Mouse (Mus musculus) cerebellum, adult 11-12 months (tissue): Measurements from ENCODE around the gene Myl4.

Source experiments
- DNase-seq: peaks from one replicate; pipeline ENCODE4 v3.0.0; 2022

Myl4 gene

GRCm38 (mm10) chr11:104608249-104608920 lies 57.9 kb downstream of the Myl4 start:
- DNase-seq, result no peak

- no peak for DNase-seq
Measured at GRCm38 (mm10) chr11:104609033-104609684, 58.7 kb downstream of the Myl4 start.

- DNase-seq, result no peak
Measured at GRCm38 (mm10) chr11:104609733-104610132, 59.3 kb downstream of the Myl4 start.

- no peak for DNase-seq
Measured at GRCm38 (mm10) chr11:104611579-104612151, 61.2 kb downstream of the Myl4 start.

- DNase-seq, result no peak
Measured at GRCm38 (mm10) chr11:104613551-104613950, 63.1 kb downstream of the Myl4 start.

- DNase-seq, result no peak
Measured at GRCm38 (mm10) chr11:104614130-104614529, 63.7 kb downstream of the Myl4 start.

- no peak for DNase-seq
Measured at GRCm38 (mm10) chr11:104616182-104616581, 65.7 kb downstream of the Myl4 start.

- no peak for DNase-seq
Measured at GRCm38 (mm10) chr11:104618638-104619076, 68.2 kb downstream of the Myl4 start.

GRCm38 (mm10) chr11:104619084-104620022 lies 68.9 kb downstream of the Myl4 start:
- no peak for DNase-seq

- DNase-seq, result no peak
Measured at GRCm38 (mm10) chr11:104622040-104622962, 71.8 kb downstream of the Myl4 start.

- DNase-seq, result peak; percentile 67
Measured at GRCm38 (mm10) chr11:104624791-104625391, 74.4 kb downstream of the Myl4 start.

GRCm38 (mm10) chr11:104625453-104626402 lies 75.3 kb downstream of the Myl4 start:
- DNase-seq, result no peak

- DNase-seq, result no peak
Measured at GRCm38 (mm10) chr11:104626635-104627034, 76.2 kb downstream of the Myl4 start.

- no peak for DNase-seq
Measured at GRCm38 (mm10) chr11:104627616-104628301, 77.3 kb downstream of the Myl4 start.

GRCm38 (mm10) chr11:104628566-104628965 lies 78.1 kb downstream of the Myl4 start:
- DNase-seq, result no peak

- peak; percentile 88 for DNase-seq
Measured at GRCm38 (mm10) chr11:104630185-104630835, 79.8 kb downstream of the Myl4 start.

- no peak for DNase-seq
Measured at GRCm38 (mm10) chr11:104631306-104631705, 80.8 kb downstream of the Myl4 start.

GRCm38 (mm10) chr11:104637010-104637409 lies 86.5 kb downstream of the Myl4 start:
- DNase-seq, result no peak

- no peak for DNase-seq
Measured at GRCm38 (mm10) chr11:104638006-104638405, 87.5 kb downstream of the Myl4 start.
